Mouse (Mus musculus) bone marrow macrophage, adult 2 months (primary cell): Measurements from ENCODE around the gene Ak5.

Experiments
- CTCF ChIP-seq: IDR thresholded peaks from 2 replicates; pipeline ENCODE4 v1.5.1; 2012; ENCODE audit warnings: low read depth, mild to moderate bottlenecking, low read length, moderate library complexity
- POLR2A ChIP-seq: IDR thresholded peaks from 2 replicates; pipeline ENCODE4 v1.6.1; 2012; ENCODE audit warnings: mild to moderate bottlenecking, low read depth, low read length, borderline replicate concordance

DNA sequence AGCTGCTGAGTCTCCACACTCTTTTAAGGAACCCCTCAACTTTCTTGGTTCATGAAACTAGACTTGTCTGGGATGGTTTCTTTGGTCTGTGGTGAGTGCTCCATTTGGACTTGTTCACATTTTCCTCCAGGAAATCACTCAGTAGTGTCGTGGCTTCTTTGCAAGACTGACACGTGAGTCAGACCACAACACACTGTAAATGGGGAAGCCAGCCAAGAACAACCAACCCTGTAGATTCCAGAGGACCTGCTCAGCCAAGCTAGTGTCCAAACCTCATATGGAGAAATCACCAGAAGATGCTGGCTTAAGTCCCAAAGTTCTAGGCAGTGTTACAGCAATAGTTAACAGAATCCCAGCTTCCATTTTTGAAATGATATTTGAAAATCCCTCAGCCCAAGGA lies 155.6 kb downstream of the Ak5 start:
- no peak for TF ChIP-seq CTCF
- TF ChIP-seq POLR2A: no peak
